Mouse (Mus musculus) embryonic facial prominence, embryonic 14.5 days (tissue): ENCODE data around the gene Prdm16. TPM values are rescaled to one million over a fixed set of nuclear protein-coding genes. Genes with fewer than 3 reads are reported as not detected.
A peak's percentile ranks its signal among the peaks of the same experiment; 100 is the strongest.

Experiments
- ATAC-seq: fragments of 200-750 bp; cut with Nextera tagmentation; 2 replicates; pipeline ENCODE4 v1.8.0; 2017; ENCODE audit warnings: low read depth, moderate number of reproducible peaks, moderate TSS enrichment
- DNase-seq: peaks from one replicate; pipeline ENCODE4 v3.0.0-alpha.2; 2015; ENCODE audit warnings: low spot score
- H3K27ac ChIP-seq: fragments of 300-500 bp; sonication (generic); replicated peaks from 2 replicates; pipeline ENCODE4 v1.5.1; 2014; ENCODE audit warnings: low read depth, mild to moderate bottlenecking, low read length, moderate library complexity
- H3K27me3 ChIP-seq: fragments of 300-500 bp; sonication (generic); replicated peaks from 2 replicates; pipeline ENCODE4 v1.6.1; 2014; ENCODE audit warnings: low read length; ENCODE audit not compliant: control insufficient read depth, insufficient read depth
- H3K36me3 ChIP-seq: fragments of 300-500 bp; sonication (generic); 2 replicates; pipeline ENCODE4 v1.6.1; 2014; ENCODE audit warnings: low read length, mixed read lengths; ENCODE audit not compliant: control insufficient read depth, insufficient read depth
- H3K4me1 ChIP-seq: fragments of 300-500 bp; sonication (generic); 2 replicates; pipeline ENCODE4 v1.6.1; 2014; ENCODE audit warnings: antibody characterized with exemption, low read length; ENCODE audit not compliant: control insufficient read depth, insufficient read depth
- H3K4me2 ChIP-seq: fragments of 300-500 bp; sonication (generic); 2 replicates; pipeline ENCODE4 v1.6.1; 2014; ENCODE audit warnings: low read depth, mild to moderate bottlenecking, low read length, moderate library complexity, mixed read lengths
- H3K4me3 ChIP-seq: fragments of 300-500 bp; sonication (generic); 2 replicates; pipeline ENCODE4 v1.5.1; 2014; ENCODE audit warnings: low read depth, mild to moderate bottlenecking, low read length
- H3K9ac ChIP-seq: fragments of 300-500 bp; sonication (generic); 2 replicates; pipeline ENCODE4 v1.6.1; 2014; ENCODE audit warnings: low read depth, mild to moderate bottlenecking, low read length, moderate library complexity, mixed read lengths
- H3K9me3 ChIP-seq: fragments of 300-500 bp; sonication (generic); 2 replicates; pipeline ENCODE4 v1.6.1; 2016; ENCODE audit warnings: low read length; ENCODE audit not compliant: control insufficient read depth
- WGBS: fragments of 180-500 bp; shearing (Covaris S2); extraction: QIAGEN DNeasy Blood & Tissue Kit; methylation state at CpG from one replicate; pipeline ENCODE4 v1.1.7; 2014; 5-methylcytosine and 5-hydroxymethylcytosine counted together
- polyA plus RNA-seq: library from polyadenylated mRNA; unstranded; fragments of >200 nt; fragmentation: Nextera tagmentation; extraction: Ambion mirVana; gene quantifications from 2 replicates; pipeline ENCODE4 v1.2.1, GENCODE M21; 2014

Gene Prdm16
- polyA plus RNA-seq, 1 experiment from 2014 or later = 12.7 TPM

DNA sequence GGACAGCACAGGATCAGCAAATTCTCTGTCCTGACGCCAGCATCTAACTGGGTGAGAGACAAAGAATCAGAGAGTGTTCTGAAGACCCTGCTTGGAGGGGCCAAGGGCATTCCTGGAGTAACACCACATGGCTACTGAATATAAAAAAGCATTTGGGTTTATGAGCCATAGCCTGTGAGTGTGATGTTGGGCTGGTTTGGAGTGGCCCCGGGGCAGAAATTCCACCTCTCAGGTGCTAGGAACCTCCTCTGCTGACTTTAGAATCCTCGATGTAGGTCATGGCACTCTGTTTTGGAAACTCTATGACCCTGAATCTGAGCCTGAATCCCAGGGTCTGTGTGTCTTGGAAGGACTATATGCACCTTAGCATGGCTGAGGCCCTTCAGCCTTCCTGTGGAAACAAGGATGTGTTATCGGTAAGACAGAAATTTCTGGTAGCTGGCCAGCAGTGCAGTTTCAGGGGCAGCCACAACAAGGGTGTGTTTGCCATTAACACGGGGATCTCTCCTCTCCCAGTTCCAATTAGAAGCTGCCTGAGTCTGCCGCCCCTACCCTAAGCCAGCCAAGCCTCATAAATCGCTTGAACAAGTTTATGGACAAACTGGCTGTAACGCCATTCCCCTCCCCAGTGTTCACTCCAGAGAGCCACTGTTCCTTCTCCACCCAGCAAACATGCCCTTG is 34.7 kb upstream of the Prdm16 start:
- Histone ChIP-seq H3K9ac (no peak overlapping the region), H3K4me2 (no peak overlapping the region), H3K27me3 (no peaks in the 10 kb centered on the region; the same call in 1 of the 2 replicates), H3K9me3 (no peaks in the 10 kb centered on the region), H3K4me1 (no peaks in the 10 kb centered on the region), H3K4me3 (no peak overlapping the region), H3K36me3 (no peaks in the 10 kb centered on the region), H3K27ac (no peak overlapping the region)
- WGBS = 57% methylated on average over 8 of the region's 8 CpGs
- DNase-seq = no peak
- ATAC-seq = no peak

DNA sequence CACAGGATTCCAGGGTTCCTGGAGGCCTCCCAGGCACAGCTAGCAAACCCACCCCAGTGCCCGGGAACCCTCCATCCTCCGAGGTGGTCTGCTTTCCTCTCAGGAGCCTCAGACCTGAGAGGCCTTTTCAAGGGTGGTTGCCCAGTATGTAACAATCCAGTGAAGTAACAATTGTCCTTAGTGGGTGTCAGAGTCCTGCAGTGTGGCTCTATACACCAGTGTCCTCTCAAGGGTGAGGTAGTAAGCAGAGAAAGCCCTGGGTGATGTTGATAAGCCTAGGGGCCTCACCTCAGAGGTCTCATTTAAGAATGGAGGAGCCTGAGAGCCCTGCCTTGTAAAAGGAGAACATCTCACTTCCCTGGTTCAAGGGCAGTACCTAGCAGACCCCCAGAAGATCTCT is 31.1 kb upstream of the Prdm16 start, which contains the start of gene Actrt2:
Actrt2 (minus strand) TSS at position 101 of the 400 bp plus-strand sequence.
- H3K4me1 ChIP-seq = 0 out of 2 replicates have a peak, but pooled peaks cover 5% of the 10 kb centered on the region

DNA sequence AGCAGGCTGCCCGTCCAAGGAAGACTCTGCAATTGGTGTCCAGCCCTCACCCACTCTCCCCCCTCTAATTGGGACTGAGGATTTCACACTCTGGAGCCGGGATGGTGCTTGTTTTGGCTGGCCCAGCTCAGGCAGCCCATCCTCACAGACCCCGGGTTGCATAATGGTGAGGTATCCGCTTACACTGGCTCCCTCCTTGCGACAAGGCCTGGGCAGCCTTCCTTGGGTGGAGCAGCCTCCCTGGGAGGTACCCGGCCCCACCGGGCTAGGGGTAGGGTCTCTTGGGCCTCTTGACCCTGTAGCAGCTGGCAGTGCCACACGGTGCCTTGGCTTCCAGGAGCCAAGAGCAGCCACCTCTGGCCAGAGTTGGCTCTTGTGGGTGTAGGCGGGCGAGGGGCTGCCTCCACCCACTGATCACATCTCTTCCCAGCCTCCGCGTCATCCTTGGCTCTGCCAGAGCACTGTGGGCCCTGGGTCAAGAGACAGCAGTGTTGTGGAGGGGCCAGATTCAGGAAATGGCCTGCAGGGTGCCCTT is 26.1 kb upstream of the Prdm16 start:
- Histone ChIP-seq H3K27me3 (no peaks in the 10 kb centered on the region), H3K9me3 (no peaks in the 10 kb centered on the region), H3K36me3 (no peaks in the 10 kb centered on the region), H3K4me1 (0 out of 2 replicates have a peak, but pooled peaks cover 10% of the 10 kb centered on the region), H3K4me3 (no peak overlapping the region), H3K9ac (no peak overlapping the region), H3K27ac (no peak overlapping the region), H3K4me2 (no peak overlapping the region)
- no peak for DNase-seq
- 58% methylated on average over 11 of the region's 12 CpGs for WGBS
- 0 out of 2 replicates have a peak, but pooled peaks have one; percentile 41 for ATAC-seq

More for the DNA sequence above, 31.1 kb upstream of the Prdm16 start, which contains the start of gene Actrt2:
- H3K27ac ChIP-seq = no peak within 1 kb of the TSS
- H3K9me3 ChIP-seq = no peaks in the 10 kb centered on the region
- no peak within 1 kb of the TSS for H3K4me3 ChIP-seq
- no peak within 1 kb of the TSS for H3K9ac ChIP-seq
- H3K27me3 ChIP-seq = no peaks in the 10 kb centered on the region
- no peak within 1 kb of the TSS for H3K4me2 ChIP-seq
- no peak for ATAC-seq
- DNase-seq = no peak
- 93% methylated on average over 2 of the region's 2 CpGs for WGBS
- no peaks in the 10 kb centered on the region for H3K36me3 ChIP-seq

DNA sequence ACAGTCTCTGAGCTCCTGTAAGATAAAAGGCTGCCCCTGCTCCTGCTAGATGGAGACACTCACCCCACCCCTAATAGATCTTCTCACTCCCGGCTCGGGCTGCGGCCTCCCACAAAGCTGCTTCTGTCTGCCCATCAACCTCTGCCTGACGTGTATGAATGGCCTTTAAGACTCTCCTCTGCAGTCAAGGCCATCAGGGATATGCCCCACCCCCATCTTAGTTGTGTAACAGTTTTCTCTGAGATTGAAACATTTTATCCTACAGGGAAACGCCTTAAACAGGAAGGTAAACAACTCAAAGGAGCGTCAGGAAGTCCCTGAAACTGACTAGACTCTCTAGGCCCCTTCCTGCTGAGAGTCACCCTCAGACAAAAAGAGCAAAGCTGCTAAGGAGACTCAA is 24.6 kb upstream of the Prdm16 start:
- no peak overlapping the region for H3K9ac ChIP-seq
- H3K4me2 ChIP-seq = no peak overlapping the region
- no peaks in the 10 kb centered on the region for H3K27me3 ChIP-seq
- no peaks in the 10 kb centered on the region for H3K9me3 ChIP-seq
- no peak overlapping the region for H3K4me3 ChIP-seq
- 0 out of 2 replicates have a peak, but pooled peaks cover 10% of the 10 kb centered on the region for H3K4me1 ChIP-seq
- no peak overlapping the region for H3K27ac ChIP-seq
- ATAC-seq (no peak), DNase-seq (no peak)
- H3K36me3 ChIP-seq = no peaks in the 10 kb centered on the region
- 46% methylated on average over 6 of the region's 6 CpGs for whole genome bisulfite sequencing

DNA sequence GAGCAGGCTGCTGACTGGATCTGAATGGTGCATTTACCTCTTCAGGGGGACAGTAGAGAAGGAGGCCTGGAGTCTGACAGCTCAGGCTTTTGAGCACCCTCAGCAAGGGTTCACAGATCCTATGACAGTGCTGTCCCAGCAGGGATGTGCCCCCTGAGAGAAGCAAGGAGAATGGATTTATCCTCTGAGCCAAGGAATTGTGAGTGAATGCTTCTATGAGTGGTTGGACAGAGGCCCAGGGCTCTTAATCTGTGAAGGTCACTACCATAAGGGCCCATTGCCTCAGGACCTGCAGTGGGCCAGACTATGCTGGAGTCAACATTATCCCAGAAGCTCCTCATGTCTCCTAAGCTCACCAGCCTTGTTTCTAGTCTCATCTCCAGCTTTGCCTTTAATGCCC is 23.4 kb upstream of the Prdm16 start:
- Histone ChIP-seq H3K27ac (no peak overlapping the region), H3K4me2 (no peak overlapping the region), H3K27me3 (no peaks in the 10 kb centered on the region), H3K36me3 (no peaks in the 10 kb centered on the region), H3K9ac (no peak overlapping the region), H3K4me1 (0 out of 2 replicates have a peak, but pooled peaks cover 10% of the 10 kb centered on the region), H3K9me3 (no peaks in the 10 kb centered on the region), H3K4me3 (no peak overlapping the region)
- ATAC-seq = no peak
- DNase-seq = no peak

DNA sequence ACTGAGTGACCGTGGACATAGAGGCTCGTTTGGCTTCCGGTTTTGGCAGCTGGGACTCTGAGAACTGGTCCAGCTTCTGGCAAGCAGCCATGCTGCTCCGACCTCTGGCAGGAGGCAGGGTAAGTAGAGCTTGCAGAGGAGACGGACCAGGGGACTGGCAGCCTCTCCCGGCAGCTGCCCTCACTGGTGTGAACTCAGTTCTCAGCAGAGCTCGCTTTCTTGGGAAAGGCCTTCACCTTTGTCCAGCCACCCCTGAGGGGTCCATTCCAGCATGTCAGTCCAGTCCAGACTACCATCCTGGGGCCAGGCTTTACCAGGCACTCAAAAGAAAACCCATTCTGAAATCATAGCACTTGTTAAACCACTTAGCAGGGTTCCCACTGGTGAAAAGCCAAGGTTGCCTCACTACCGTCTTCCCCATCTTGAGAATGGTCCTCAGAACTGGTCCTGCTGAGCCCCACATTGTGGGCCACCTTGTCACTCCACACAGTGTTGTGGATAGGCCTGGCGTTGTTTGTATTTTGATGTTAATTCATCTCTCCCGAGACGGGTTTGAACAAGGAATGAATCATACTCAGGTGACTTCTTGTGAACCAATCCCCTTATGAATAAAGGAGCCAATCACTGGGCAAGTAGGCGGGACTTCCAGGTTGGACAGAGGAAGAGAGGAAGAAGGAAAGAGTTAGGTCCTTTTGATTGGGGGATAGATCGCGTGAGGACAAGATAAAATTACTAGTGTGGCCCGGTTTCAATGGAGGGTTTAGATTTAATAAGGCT is 18.6 kb upstream of the Prdm16 start:
- no peak for ATAC-seq

DNA sequence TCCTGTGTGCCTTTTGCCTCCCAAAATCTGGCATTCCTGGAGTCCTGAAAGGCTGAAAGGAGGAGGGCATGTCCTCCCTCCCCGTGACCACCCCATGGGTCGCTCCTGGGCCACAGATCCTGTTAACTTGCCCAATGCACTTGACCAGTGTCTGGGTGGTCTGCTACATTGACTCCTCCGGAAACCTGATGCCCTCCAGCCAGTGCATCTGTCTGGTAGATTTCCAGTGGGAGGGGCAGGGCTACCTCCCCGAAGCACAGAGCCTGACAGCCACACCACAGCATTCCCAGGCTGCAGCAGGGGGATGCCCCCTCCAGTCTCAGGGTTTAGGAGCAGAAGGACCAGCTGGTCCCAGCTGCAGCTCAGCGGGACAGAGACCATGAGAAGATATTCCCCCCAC is 15.8 kb upstream of the Prdm16 start:
- H3K9me3 ChIP-seq = 0 out of 2 replicates have a peak, but pooled peaks cover under 1% of the 10 kb centered on the region
- no peak overlapping the region for H3K4me2 ChIP-seq
- ATAC-seq (peak; percentile 74), DNase-seq (peak; percentile 56)
- H3K4me1 ChIP-seq = peaks cover 4% of the 10 kb centered on the region; the same call in 1 of the 2 replicates
- WGBS = 7% methylated on average over 5 of the region's 5 CpGs
- no peaks in the 10 kb centered on the region for H3K36me3 ChIP-seq
- no peak overlapping the region for H3K4me3 ChIP-seq
- no peak overlapping the region for H3K27ac ChIP-seq
- H3K9ac ChIP-seq = no peak overlapping the region
- H3K27me3 ChIP-seq = no peaks in the 10 kb centered on the region

More for the DNA sequence above, 18.6 kb upstream of the Prdm16 start:
- Histone ChIP-seq H3K9ac (no peak overlapping the region), H3K27me3 (no peaks in the 10 kb centered on the region), H3K9me3 (no peaks in the 10 kb centered on the region), H3K27ac (no peak overlapping the region), H3K36me3 (no peaks in the 10 kb centered on the region), H3K4me1 (peaks cover 4% of the 10 kb centered on the region; the same call in 1 of the 2 replicates), H3K4me3 (no peak overlapping the region), H3K4me2 (no peak overlapping the region)
- DNase-seq = no peak
- WGBS = 77% methylated on average over 15 of the region's 15 CpGs

DNA sequence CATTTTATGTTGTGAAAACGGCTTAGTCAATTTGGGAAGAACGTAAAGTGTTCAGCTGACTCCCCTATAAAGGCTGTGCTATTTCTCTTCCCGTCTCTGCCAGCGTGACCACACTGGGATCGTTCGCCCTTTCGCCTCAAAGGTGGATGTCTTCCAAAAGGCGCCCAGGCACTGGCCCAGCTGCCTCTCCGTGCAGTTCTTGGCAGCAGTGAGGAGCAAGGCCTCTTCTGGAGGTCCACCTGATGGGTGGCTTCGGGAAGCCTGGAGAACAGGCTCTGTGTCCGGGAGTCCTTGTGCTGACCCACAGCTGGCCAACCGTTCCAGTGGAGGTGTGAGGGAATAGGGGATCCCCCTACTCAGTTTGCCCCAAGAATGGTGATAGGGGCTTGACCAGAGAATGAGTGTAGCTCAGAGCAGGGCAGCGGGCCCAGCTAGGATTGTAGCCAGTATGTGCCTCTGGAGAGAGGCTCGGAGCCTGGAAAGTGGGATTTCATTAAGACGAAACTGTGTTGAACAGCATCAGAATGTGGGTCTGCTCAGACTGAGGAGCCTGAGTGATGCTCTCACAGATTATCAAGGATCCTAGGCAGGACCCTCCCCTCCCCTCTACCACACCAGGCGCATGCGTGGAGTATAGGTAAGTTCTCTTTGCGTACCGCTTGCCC is 12.5 kb upstream of the Prdm16 start:
- Histone ChIP-seq H3K36me3 (no peaks in the 10 kb centered on the region), H3K4me2 (no peak overlapping the region), H3K4me1 (peaks cover 4% of the 10 kb centered on the region; the same call in 1 of the 2 replicates), H3K27me3 (no peaks in the 10 kb centered on the region), H3K9ac (no peak overlapping the region), H3K9me3 (peaks cover 14% of the 10 kb centered on the region; the same call in 1 of the 2 replicates), H3K27ac (no peak overlapping the region), H3K4me3 (no peak overlapping the region)
- DNase-seq (no peak), ATAC-seq (no peak)
- 66% methylated on average over 19 of the region's 19 CpGs for WGBS
